Mouse (Mus musculus): Measurements from ENCODE around the gene Klf9. TPM values are rescaled to one million over a fixed set of nuclear protein-coding genes. Genes with fewer than 3 reads are reported as not detected.
"Not testable (repeated sequence)": the region's sequence is repeated elsewhere in the genome, so short reads cannot be mapped to it uniquely, and the experiment has no call there.

Gene Klf9
- polyA plus RNA-seq, 1 experiment from 2014 or later: 4.6 TPM

DNA sequence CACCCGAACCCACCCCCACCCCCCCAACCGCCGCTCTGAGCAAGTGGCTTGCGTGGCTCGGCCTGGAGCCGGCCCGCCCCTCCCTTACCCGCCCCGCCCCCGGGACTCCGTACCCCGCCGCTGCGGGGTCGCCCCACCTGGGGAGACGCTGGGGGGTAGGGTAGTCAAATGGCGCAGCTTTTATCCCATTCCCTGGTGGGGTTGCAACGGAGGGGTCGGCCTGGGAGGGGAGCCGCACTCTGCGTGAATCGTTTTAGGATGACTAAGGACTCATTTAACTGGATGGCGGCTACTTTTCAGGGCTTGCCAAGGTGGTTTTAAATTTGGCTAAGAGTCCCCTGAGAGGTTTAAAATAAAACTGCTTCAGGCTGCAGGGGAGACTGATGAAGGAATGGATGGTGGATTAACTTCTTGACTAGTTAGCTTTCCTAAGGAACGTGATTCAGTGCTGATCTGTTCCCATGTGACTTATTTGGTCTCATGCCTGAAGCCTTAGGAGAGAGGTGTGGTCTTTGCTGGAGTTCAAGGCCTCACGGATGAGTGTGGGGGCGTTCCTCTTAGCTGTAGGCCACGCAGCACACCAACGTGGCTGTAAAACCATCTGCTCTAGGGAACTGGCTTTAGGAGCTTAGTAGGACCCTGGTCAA, 1.5 kb downstream of the Klf9 start:
- Histone ChIP-seq H3K36me3 (no peaks in the 10 kb centered on the region), H3K9me3 (no peaks in the 10 kb centered on the region), H3K4me1 (replicated peaks) (peaks cover 11% of the 10 kb centered on the region; the same call in 1 of the 2 replicates), H3K27ac (no peak overlapping the region), H3K27me3 (replicated peaks) (no peaks in the 10 kb centered on the region), H3K9ac (peak overlapping the region; percentile 57), H3K4me2 (replicated peaks) (peak overlapping the region; percentile 96), H3K4me3 (replicated peaks) (peak overlapping the region; percentile 61)
- ATAC-seq: no peak; the same call in 1 of the 2 replicates
- 6% methylated on average over 28 of the region's 28 CpGs for WGBS

DNA sequence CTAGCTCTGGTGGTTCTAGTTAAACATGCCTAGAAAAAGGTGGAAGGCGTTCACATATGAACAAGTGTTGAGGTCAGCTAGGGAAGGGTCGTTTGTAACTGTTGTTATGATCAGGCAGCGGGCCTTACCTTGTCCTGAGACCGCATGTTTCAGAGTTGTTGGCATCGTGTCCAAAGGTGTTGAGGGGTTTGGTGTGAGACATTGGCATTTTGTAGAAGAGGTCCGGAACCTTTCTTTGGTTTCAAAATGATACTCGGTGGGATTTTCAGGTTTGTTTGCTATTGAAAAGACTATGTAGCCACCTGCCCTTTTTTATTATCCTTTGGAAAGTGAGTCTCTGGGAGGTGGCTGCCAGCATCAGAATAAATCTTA, 2.0 kb downstream of the Klf9 start:
- H3K4me2 ChIP-seq (replicated peaks): peak overlapping the region; percentile 96
- H3K27ac ChIP-seq: no peak overlapping the region
- peaks cover 11% of the 10 kb centered on the region; the same call in 1 of the 2 replicates for H3K4me1 ChIP-seq (replicated peaks)
- no peak for ATAC-seq
- H3K36me3 ChIP-seq: no peaks in the 10 kb centered on the region
- peak overlapping the region; percentile 61 for H3K4me3 ChIP-seq (replicated peaks)
- no peak overlapping the region for H3K9ac ChIP-seq
- no peaks in the 10 kb centered on the region for H3K27me3 ChIP-seq (replicated peaks)
- 70% methylated on average over 7 of the region's 7 CpGs for WGBS
- no peaks in the 10 kb centered on the region for H3K9me3 ChIP-seq

DNA sequence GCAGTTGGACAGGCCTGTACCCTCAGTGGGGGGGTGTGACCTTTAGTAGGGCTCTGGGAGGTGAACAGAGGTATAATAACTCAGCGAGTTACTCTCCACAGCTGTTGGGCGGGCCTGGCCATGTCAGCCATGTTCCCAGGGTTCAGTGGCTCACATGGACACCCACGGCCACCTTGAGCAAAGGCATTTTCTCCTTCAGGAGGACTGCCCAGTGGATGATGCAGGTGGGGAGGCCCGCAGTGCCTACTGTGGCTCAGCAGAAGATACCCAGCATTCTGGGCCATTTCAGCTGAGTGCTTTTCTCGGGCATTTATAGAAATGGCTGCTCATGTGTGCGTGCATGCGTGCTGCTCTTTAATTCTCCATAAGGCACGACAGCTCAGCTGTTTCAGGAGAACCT, 2.5 kb downstream of the Klf9 start:
- 86% methylated on average over 8 of the region's 8 CpGs for WGBS
- Histone ChIP-seq H3K27ac (no peak overlapping the region), H3K27me3 (replicated peaks) (no peaks in the 10 kb centered on the region), H3K9me3 (no peaks in the 10 kb centered on the region), H3K4me1 (replicated peaks) (peaks cover 11% of the 10 kb centered on the region; the same call in 1 of the 2 replicates), H3K4me3 (replicated peaks) (no peak overlapping the region), H3K36me3 (no peaks in the 10 kb centered on the region), H3K9ac (no peak overlapping the region), H3K4me2 (replicated peaks) (peak overlapping the region; percentile 96; the same call in 1 of the 2 replicates)
- ATAC-seq: no peak

GRCm38 (mm10) chr19:23144031-23144430, 3.0 kb downstream of the Klf9 start:
- no peak overlapping the region for H3K27ac ChIP-seq
- whole genome bisulfite sequencing: 59% methylated on average over 9 of the region's 9 CpGs
- no peaks in the 10 kb centered on the region for H3K36me3 ChIP-seq
- H3K9ac ChIP-seq: no peak overlapping the region
- no peak for ATAC-seq
- no peaks in the 10 kb centered on the region for H3K9me3 ChIP-seq
- H3K4me2 ChIP-seq (replicated peaks): no peak overlapping the region
- peaks cover 11% of the 10 kb centered on the region; the same call in 1 of the 2 replicates for H3K4me1 ChIP-seq (replicated peaks)
- H3K4me3 ChIP-seq (replicated peaks): no peak overlapping the region
- H3K27me3 ChIP-seq (replicated peaks): no peaks in the 10 kb centered on the region

DNA sequence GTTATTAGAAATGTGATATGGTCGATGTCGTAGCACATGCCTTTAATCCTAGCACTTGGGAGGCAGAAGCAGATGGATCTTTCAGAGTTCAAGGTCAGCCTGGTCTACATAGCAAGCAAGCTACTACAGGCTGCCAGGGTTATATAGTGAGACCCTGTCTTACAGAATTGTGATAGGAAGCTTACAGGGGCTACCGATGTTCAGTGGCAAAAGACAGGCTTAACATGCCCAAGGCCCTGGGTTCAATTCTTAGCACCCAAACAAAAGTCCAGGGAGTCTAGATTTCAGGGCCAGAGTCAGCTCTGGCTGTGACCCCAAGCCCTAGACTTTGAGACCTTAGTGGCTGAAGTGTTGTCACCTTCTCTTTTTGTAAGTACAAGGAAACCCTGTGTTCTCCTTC, 4.1 kb downstream of the Klf9 start:
- H3K27me3 ChIP-seq (replicated peaks): no peaks in the 10 kb centered on the region
- H3K9me3 ChIP-seq: no peaks in the 10 kb centered on the region
- H3K4me1 ChIP-seq (replicated peaks): peaks cover 11% of the 10 kb centered on the region; the same call in 1 of the 2 replicates
- no peak overlapping the region for H3K4me2 ChIP-seq (replicated peaks)
- no peak for ATAC-seq
- H3K9ac ChIP-seq: no peak overlapping the region
- 81% methylated on average over 3 of the region's 3 CpGs for WGBS
- H3K27ac ChIP-seq: no peak overlapping the region
- H3K36me3 ChIP-seq: no peaks in the 10 kb centered on the region
- no peak overlapping the region for H3K4me3 ChIP-seq (replicated peaks)

DNA sequence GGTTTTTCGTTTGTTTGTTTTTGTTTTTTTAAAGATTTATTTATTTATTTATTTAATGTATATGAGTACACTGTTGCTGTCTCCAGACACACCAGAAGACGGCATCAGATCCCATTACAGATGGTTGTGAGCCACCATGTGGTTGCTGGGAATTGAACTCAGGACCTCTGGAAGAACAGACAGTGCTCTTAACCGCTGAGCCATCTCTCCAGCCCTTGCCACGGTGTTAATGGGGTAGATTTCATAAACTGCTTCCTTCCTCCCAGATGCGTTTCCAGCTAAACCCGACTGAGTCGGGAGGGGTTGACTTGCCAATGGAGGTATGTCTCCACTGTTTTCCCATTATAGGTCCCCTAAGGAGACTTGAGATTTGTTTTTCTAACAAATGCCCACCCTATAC, 4.5 kb downstream of the Klf9 start:
- not testable (repeated sequence) for H3K27ac ChIP-seq; H3K9me3 ChIP-seq; ATAC-seq; H3K27me3 ChIP-seq (replicated peaks); H3K36me3 ChIP-seq; H3K4me2 ChIP-seq (replicated peaks); H3K4me3 ChIP-seq (replicated peaks); H3K9ac ChIP-seq
- WGBS: 85% methylated on average over 7 of the region's 7 CpGs
- H3K4me1 ChIP-seq (replicated peaks): peaks cover 11% of the 10 kb centered on the region; the same call in 1 of the 2 replicates

- Histone ChIP-seq H3K36me3 (no peaks in the 10 kb centered on the region), H3K27ac (no peak overlapping the region), H3K9ac (no peak overlapping the region), H3K9me3 (no peaks in the 10 kb centered on the region), H3K4me2 (replicated peaks) (no peak overlapping the region), H3K27me3 (replicated peaks) (no peaks in the 10 kb centered on the region), H3K4me1 (replicated peaks) (peaks cover 13% of the 10 kb centered on the region), H3K4me3 (replicated peaks) (no peak overlapping the region)
- 67% methylated on average over 12 of the region's 12 CpGs for WGBS
- no peak for ATAC-seq
Observed at GRCm38 (mm10) chr19:23146409-23146861, 5.4 kb downstream of the Klf9 start.

- Histone ChIP-seq H3K4me2 (replicated peaks) (no peak overlapping the region), H3K27ac (no peak overlapping the region), H3K4me1 (replicated peaks) (peaks cover 10% of the 10 kb centered on the region), H3K36me3 (no peaks in the 10 kb centered on the region), H3K9ac (no peak overlapping the region), H3K27me3 (replicated peaks) (no peaks in the 10 kb centered on the region), H3K9me3 (no peaks in the 10 kb centered on the region), H3K4me3 (replicated peaks) (no peak overlapping the region)
- no peak for ATAC-seq
- 75% methylated on average over 15 of the region's 15 CpGs for WGBS
Observed at GRCm38 (mm10) chr19:23147026-23147966, 6.3 kb downstream of the Klf9 start.

DNA sequence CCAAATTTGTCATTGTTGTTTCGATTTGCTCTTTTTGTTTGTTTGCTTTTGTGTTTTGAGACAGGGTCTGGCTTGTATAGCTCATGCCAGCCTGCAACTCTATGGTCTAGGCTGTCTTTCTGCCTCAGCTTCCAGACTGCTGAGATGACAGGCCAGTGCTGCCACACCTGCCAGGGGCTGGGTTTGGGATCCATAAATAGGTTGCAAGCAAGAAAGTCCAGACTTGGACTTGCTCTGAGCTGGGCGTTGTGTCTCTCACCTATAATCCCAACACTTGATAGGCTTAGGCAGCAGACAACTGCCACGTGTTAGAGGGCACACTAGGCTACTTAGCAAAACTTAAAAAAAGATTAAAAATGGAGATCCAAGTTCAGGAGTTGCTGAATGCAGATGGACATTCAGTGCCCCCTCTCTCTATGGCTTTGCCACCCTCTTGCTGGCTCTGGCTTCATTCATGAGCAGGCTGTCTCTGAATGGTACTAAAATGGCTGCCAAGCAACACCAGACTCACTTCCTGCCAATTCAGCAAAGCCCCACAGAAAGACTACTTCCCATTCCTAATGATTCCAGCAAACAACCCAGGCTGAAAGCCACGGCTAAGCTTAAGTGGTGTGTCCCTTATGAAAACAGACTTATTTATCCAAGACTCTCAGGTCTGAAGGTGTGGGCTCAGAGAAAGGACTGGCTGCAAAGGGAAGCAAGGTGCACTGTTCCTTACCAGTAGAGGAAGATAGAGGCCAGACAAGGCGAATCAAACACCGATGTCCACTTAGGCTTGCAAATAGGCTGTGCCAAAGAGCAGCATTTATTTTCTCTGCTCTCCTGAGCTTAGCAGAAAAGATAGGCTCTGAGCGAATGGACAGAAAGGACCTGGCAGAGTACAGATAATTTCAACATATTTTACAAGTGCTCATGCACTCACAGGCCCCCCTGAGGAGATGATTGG, 8.7 kb downstream of the Klf9 start:
- no peak overlapping the region for H3K9ac ChIP-seq
- no peak overlapping the region for H3K4me3 ChIP-seq (replicated peaks)
- H3K36me3 ChIP-seq: no peaks in the 10 kb centered on the region
- H3K27me3 ChIP-seq (replicated peaks): no peaks in the 10 kb centered on the region
- no peak overlapping the region for H3K4me2 ChIP-seq (replicated peaks)
- no peaks in the 10 kb centered on the region for H3K9me3 ChIP-seq
- no peak for ATAC-seq
- peaks cover 5% of the 10 kb centered on the region for H3K4me1 ChIP-seq (replicated peaks)
- H3K27ac ChIP-seq: no peak overlapping the region
- 73% methylated on average over 7 of the region's 7 CpGs for WGBS

GRCm38 (mm10) chr19:23150556-23151265, 9.7 kb downstream of the Klf9 start:
- no peak overlapping the region for H3K9ac ChIP-seq
- no peaks in the 10 kb centered on the region for H3K36me3 ChIP-seq
- H3K4me2 ChIP-seq (replicated peaks): no peak overlapping the region
- ATAC-seq: no peak
- H3K27ac ChIP-seq: no peak overlapping the region
- H3K4me3 ChIP-seq (replicated peaks): no peak overlapping the region
- H3K4me1 ChIP-seq (replicated peaks): peaks cover 5% of the 10 kb centered on the region
- WGBS: 84% methylated on average over 14 of the region's 14 CpGs
- H3K9me3 ChIP-seq: no peaks in the 10 kb centered on the region
- H3K27me3 ChIP-seq (replicated peaks): no peaks in the 10 kb centered on the region

GRCm38 (mm10) chr19:23151651-23152070, 10.6 kb downstream of the Klf9 start:
- H3K27me3 ChIP-seq (replicated peaks): no peaks in the 10 kb centered on the region
- peaks cover 5% of the 10 kb centered on the region for H3K4me1 ChIP-seq (replicated peaks)
- H3K9me3 ChIP-seq: no peaks in the 10 kb centered on the region
- 22% methylated on average over 11 of the region's 11 CpGs for WGBS
- no peak overlapping the region for H3K4me3 ChIP-seq (replicated peaks)
- H3K4me2 ChIP-seq (replicated peaks): peak overlapping the region; percentile 34
- no peak overlapping the region for H3K27ac ChIP-seq
- H3K36me3 ChIP-seq: no peaks in the 10 kb centered on the region
- ATAC-seq: peak; percentile 84
- no peak overlapping the region for H3K9ac ChIP-seq
